Mouse (Mus musculus): ENCODE data around the gene Pigl. TPM values are rescaled to one million over a fixed set of nuclear protein-coding genes. Genes with fewer than 3 reads are reported as not detected.

Pigl gene
- polyA plus RNA-seq, 1 experiment from 2014 or later: 8.3 TPM

- Histone ChIP-seq H3K9me3 (ENCODE audit: control insufficient read depth, low read length) (no peaks in the 10 kb centered on the region), H3K4me2 (ENCODE audit: low read length) (no peak overlapping the region), H3K9ac (ENCODE audit: low read depth, low read length) (no peak overlapping the region), H3K27ac (ENCODE audit: low read depth, low read length) (no peak overlapping the region), H3K4me1 (ENCODE audit: control insufficient read depth, insufficient read depth, low read depth, low read length) (no peaks in the 10 kb centered on the region), H3K4me3 (ENCODE audit: low read length) (no peak overlapping the region), H3K36me3 (ENCODE audit: control insufficient read depth, insufficient read depth, low read length) (no peaks in the 10 kb centered on the region), H3K27me3 (replicated peaks; ENCODE audit: control insufficient read depth, insufficient read depth, low read length) (no peaks in the 10 kb centered on the region)
- no peak for ATAC-seq
- 83% methylated on average over 5 of the region's 5 CpGs for WGBS
Observed at GRCm38 (mm10) chr11:62479581-62479980, 21.3 kb downstream of the Pigl start.

DNA sequence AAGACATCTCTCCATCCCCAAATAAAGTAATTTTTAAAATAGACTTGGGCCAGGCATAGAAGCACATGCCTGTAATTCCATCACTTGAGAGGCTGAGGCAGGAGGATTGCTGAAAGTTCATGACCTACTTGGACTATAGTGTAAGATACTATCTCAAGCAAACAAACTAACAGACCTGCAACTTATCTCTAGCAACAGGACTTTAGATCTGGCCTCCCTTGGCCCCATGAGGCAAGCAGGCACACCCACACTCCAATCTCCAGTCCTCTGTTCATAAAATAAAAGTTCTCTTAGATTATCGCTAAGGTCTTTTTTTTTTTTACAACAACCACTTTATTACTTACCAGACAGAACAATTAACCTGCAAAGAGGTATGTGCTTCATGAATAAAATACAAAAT lies 28.7 kb downstream of the Pigl start:
- no peak for ATAC-seq
- WGBS: 98% methylated on average over 1 of the region's 1 CpGs
- H3K9ac ChIP-seq (ENCODE audit: low read depth, low read length): no peak overlapping the region
- no peak overlapping the region for H3K4me3 ChIP-seq (ENCODE audit: low read length)
- no peaks in the 10 kb centered on the region for H3K27me3 ChIP-seq (replicated peaks; ENCODE audit: control insufficient read depth, insufficient read depth, low read length)
- H3K9me3 ChIP-seq (ENCODE audit: control insufficient read depth, low read length): no peaks in the 10 kb centered on the region
- H3K4me1 ChIP-seq (ENCODE audit: control insufficient read depth, insufficient read depth, low read depth, low read length): no peaks in the 10 kb centered on the region
- H3K4me2 ChIP-seq (ENCODE audit: low read length): no peak overlapping the region
- H3K27ac ChIP-seq (ENCODE audit: low read depth, low read length): no peak overlapping the region
- no peaks in the 10 kb centered on the region for H3K36me3 ChIP-seq (ENCODE audit: control insufficient read depth, insufficient read depth, low read length)

DNA sequence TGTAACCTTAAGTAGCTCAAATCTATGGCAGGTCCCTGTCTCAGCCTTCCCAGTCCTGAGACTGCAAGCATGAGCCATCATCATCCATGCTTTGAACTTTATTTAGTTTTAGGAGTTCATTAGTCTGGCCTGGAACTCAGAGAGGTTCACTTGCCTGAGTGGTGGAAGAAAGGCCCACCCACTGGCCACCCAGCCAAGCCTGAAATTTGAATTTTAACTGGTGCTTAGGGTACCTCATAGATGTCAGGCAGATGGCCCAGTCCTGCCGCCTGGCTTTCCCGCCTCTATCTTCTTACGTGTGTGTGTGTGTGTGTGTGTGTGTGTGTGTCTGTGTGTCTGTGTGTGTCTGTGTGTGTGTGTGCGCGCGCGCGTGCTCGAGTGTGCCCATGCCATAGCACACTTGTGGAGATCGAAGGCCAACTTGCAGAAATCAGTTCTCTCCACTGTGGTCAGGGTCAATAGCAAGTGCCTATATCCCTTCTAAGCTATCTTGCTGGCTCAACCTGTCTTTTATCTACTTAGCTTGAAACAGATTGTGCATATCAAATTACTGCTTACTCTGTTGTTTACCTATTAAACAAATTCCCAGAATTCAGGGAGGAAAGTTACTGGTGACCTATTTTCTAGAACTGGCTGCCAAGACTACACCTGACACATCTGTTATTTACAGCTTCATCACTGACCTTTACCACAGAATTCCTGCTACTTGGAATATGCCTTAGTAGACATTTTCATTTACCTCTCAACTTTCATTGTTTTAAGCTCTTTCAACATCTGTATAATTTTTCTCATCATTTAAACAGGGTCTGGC lies 29.5 kb downstream of the Pigl start:
- no peak overlapping the region for H3K4me3 ChIP-seq (ENCODE audit: low read length)
- no peak overlapping the region for H3K27ac ChIP-seq (ENCODE audit: low read depth, low read length)
- H3K9me3 ChIP-seq (ENCODE audit: control insufficient read depth, low read length): no peaks in the 10 kb centered on the region
- WGBS: 94% methylated on average over 10 of the region's 10 CpGs
- H3K9ac ChIP-seq (ENCODE audit: low read depth, low read length): no peak overlapping the region
- H3K4me2 ChIP-seq (ENCODE audit: low read length): no peak overlapping the region
- no peak for ATAC-seq
- no peaks in the 10 kb centered on the region for H3K36me3 ChIP-seq (ENCODE audit: control insufficient read depth, insufficient read depth, low read length)
- no peaks in the 10 kb centered on the region for H3K4me1 ChIP-seq (ENCODE audit: control insufficient read depth, insufficient read depth, low read depth, low read length)
- H3K27me3 ChIP-seq (replicated peaks; ENCODE audit: control insufficient read depth, insufficient read depth, low read length): no peaks in the 10 kb centered on the region

GRCm38 (mm10) chr11:62493701-62494100 lies 35.4 kb downstream of the Pigl start:
- Histone ChIP-seq H3K9me3 (ENCODE audit: control insufficient read depth, low read length) (no peaks in the 10 kb centered on the region), H3K4me3 (ENCODE audit: low read length) (no peak overlapping the region), H3K27ac (ENCODE audit: low read depth, low read length) (no peak overlapping the region), H3K4me2 (ENCODE audit: low read length) (no peak overlapping the region), H3K9ac (ENCODE audit: low read depth, low read length) (no peak overlapping the region), H3K27me3 (replicated peaks; ENCODE audit: control insufficient read depth, insufficient read depth, low read length) (no peaks in the 10 kb centered on the region), H3K4me1 (ENCODE audit: control insufficient read depth, insufficient read depth, low read depth, low read length) (peaks cover 5% of the 10 kb centered on the region), H3K36me3 (ENCODE audit: control insufficient read depth, insufficient read depth, low read length) (no peaks in the 10 kb centered on the region)
- no peak for ATAC-seq
- WGBS: 96% methylated on average over 6 of the region's 6 CpGs

DNA sequence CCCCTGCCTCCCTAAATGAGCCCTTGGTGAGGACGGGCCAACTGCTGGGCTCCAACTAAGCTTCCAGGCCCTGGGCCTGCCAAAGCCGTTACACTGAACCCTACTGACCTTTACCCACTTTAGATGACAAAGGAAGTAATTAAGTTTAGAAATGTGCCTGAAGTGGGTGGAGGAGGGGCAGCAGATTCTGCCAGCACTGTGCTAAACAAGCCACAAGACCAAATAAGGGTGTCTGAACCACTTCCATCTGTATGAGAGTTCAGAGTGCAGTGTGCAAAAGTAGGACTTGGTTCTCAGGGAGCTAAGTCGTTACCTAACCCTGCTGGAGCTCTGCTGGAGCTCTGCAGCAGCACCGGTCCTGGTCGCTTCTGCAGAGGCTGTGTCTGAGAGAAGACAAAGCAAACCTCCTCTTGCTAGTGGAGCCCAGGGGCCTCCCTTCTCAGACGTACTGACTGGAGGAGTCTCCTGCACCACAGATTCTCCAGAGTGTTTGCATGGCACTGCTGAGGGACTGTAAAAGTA lies 36.6 kb downstream of the Pigl start:
- H3K27ac ChIP-seq (ENCODE audit: low read depth, low read length): peak overlapping the region; percentile 48; the same call in 1 of the 2 replicates
- no peak for ATAC-seq

DNA sequence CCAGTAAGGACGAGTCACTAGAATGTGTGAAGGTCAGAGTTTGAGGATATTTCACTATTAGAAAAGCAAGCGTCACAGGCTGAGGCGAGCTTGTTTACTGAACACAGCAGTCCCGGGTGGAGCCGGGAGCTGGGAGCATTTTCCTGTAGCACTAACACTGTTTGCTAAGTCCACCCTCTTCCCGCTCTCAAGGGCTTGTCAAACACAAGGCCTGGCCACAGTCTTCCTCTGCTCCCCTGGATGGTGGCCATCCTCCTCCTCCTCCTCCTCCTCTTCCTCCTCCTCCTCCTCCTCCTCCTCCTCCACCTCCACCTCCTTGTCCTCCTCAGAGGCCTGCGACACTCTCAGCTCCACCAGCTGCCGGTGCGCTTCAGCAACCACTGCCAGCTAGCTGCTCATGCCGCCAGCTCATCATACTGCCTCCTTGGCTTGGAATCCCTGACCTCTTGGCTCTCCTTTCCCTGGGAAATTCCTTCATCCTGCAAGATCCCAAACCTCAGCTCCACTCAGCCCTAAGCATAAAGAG lies 37.1 kb downstream of the Pigl start:
- Histone ChIP-seq H3K4me1 (ENCODE audit: control insufficient read depth, insufficient read depth, low read depth, low read length) (peaks cover 5% of the 10 kb centered on the region), H3K4me2 (ENCODE audit: low read length) (no peak overlapping the region), H3K9ac (ENCODE audit: low read depth, low read length) (peak overlapping the region; percentile 35; the same call in 1 of the 2 replicates), H3K9me3 (ENCODE audit: control insufficient read depth, low read length) (no peaks in the 10 kb centered on the region), H3K36me3 (ENCODE audit: control insufficient read depth, insufficient read depth, low read length) (no peaks in the 10 kb centered on the region), H3K4me3 (ENCODE audit: low read length) (no peak overlapping the region), H3K27ac (ENCODE audit: low read depth, low read length) (peak overlapping the region; percentile 48; the same call in 1 of the 2 replicates), H3K27me3 (replicated peaks; ENCODE audit: control insufficient read depth, insufficient read depth, low read length) (no peaks in the 10 kb centered on the region)
- 31% methylated on average over 10 of the region's 10 CpGs for WGBS
- ATAC-seq: no peak

More for the DNA sequence above, 36.6 kb downstream of the Pigl start:
- H3K36me3 ChIP-seq (ENCODE audit: control insufficient read depth, insufficient read depth, low read length): no peaks in the 10 kb centered on the region
- H3K9ac ChIP-seq (ENCODE audit: low read depth, low read length): peak overlapping the region; percentile 35
- peaks cover 5% of the 10 kb centered on the region for H3K4me1 ChIP-seq (ENCODE audit: control insufficient read depth, insufficient read depth, low read depth, low read length)
- H3K27me3 ChIP-seq (replicated peaks; ENCODE audit: control insufficient read depth, insufficient read depth, low read length): no peaks in the 10 kb centered on the region
- no peaks in the 10 kb centered on the region for H3K9me3 ChIP-seq (ENCODE audit: control insufficient read depth, low read length)
- 5% methylated on average over 6 of the region's 6 CpGs for WGBS
- no peak overlapping the region for H3K4me3 ChIP-seq (ENCODE audit: low read length)
- H3K4me2 ChIP-seq (ENCODE audit: low read length): no peak overlapping the region

DNA sequence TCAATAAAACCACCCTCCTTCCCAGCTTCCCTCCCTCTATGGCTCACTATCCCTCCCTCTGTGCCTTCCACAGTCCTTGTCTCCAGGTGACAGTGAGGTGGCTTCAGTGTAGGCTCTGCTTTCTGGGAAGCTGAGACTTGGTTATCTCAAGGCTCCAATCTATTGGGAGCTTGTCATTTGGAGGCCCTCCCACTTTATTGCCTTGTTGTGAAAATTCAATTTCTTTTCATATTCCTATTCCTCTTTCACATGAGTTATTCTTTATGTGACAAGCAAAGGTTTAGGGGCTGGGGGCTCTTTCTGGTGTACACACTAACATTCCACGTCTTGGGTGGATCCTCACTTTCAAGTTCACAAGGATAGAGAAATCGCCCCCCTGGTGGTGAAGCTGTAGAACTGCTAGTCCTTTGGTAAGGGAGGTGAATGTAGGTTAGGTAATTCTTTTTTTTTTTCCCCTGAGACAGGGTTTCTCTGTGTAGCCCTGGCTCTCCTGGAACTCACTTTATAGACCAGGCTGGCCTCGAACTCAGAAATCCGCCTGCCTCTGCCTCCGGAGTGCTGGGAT lies 38.0 kb downstream of the Pigl start:
- H3K9ac ChIP-seq (ENCODE audit: low read depth, low read length): no peak overlapping the region
- H3K36me3 ChIP-seq (ENCODE audit: control insufficient read depth, insufficient read depth, low read length): no peaks in the 10 kb centered on the region
- no peak overlapping the region for H3K4me3 ChIP-seq (ENCODE audit: low read length)
- no peak overlapping the region for H3K27ac ChIP-seq (ENCODE audit: low read depth, low read length)
- no peak overlapping the region for H3K4me2 ChIP-seq (ENCODE audit: low read length)
- no peaks in the 10 kb centered on the region for H3K27me3 ChIP-seq (replicated peaks; ENCODE audit: control insufficient read depth, insufficient read depth, low read length)
- H3K9me3 ChIP-seq (ENCODE audit: control insufficient read depth, low read length): no peaks in the 10 kb centered on the region
- H3K4me1 ChIP-seq (ENCODE audit: control insufficient read depth, insufficient read depth, low read depth, low read length): peaks cover 5% of the 10 kb centered on the region
- ATAC-seq: no peak
- WGBS: 64% methylated on average over 5 of the region's 5 CpGs

DNA sequence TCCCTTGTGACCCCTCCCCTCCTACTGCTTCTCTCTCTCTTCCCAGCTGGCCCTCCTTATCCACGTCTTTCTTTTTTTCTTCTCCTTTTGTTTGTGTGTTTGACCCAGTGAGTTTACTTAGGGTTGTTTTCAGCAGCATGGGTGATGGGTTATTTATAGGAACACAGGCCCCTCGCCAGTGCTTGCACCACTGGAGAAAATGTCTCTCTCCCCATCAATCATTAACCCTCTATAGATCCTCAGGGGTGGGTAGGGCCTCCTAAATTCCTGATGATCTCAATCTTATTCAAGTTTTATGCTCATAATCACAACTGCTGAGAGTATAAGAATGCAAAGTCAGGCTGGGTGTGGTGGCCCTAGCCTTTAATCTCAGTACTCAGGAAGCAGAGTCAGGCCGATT lies 38.9 kb downstream of the Pigl start:
- H3K9ac ChIP-seq (ENCODE audit: low read depth, low read length): no peak overlapping the region
- ATAC-seq: no peak
- no peak overlapping the region for H3K4me3 ChIP-seq (ENCODE audit: low read length)
- H3K27me3 ChIP-seq (replicated peaks; ENCODE audit: control insufficient read depth, insufficient read depth, low read length): no peaks in the 10 kb centered on the region
- peaks cover 5% of the 10 kb centered on the region for H3K4me1 ChIP-seq (ENCODE audit: control insufficient read depth, insufficient read depth, low read depth, low read length)
- H3K9me3 ChIP-seq (ENCODE audit: control insufficient read depth, low read length): no peaks in the 10 kb centered on the region
- 52% methylated on average over 3 of the region's 3 CpGs for WGBS
- H3K4me2 ChIP-seq (ENCODE audit: low read length): no peak overlapping the region
- no peaks in the 10 kb centered on the region for H3K36me3 ChIP-seq (ENCODE audit: control insufficient read depth, insufficient read depth, low read length)
- H3K27ac ChIP-seq (ENCODE audit: low read depth, low read length): no peak overlapping the region

GRCm38 (mm10) chr11:62498802-62499201 lies 40.5 kb downstream of the Pigl start:
- no peak overlapping the region for H3K4me2 ChIP-seq (ENCODE audit: low read length)
- no peak overlapping the region for H3K9ac ChIP-seq (ENCODE audit: low read depth, low read length)
- 79% methylated on average over 2 of the region's 2 CpGs for WGBS
- no peaks in the 10 kb centered on the region for H3K36me3 ChIP-seq (ENCODE audit: control insufficient read depth, insufficient read depth, low read length)
- H3K27ac ChIP-seq (ENCODE audit: low read depth, low read length): no peak overlapping the region
- ATAC-seq: no peak
- peaks cover 5% of the 10 kb centered on the region for H3K4me1 ChIP-seq (ENCODE audit: control insufficient read depth, insufficient read depth, low read depth, low read length)
- no peak overlapping the region for H3K4me3 ChIP-seq (ENCODE audit: low read length)
- H3K27me3 ChIP-seq (replicated peaks; ENCODE audit: control insufficient read depth, insufficient read depth, low read length): no peaks in the 10 kb centered on the region
- no peaks in the 10 kb centered on the region for H3K9me3 ChIP-seq (ENCODE audit: control insufficient read depth, low read length)
